ENCODE assay signal across 9 mouse cellular contexts in genomic region chr14:25452633-25453025, GRCm38 (mm10). TPM values are rescaled to one million over a fixed set of nuclear protein-coding genes. Genes with fewer than 3 reads are reported as not detected.
A peak's percentile ranks its signal among the peaks of the same experiment; 100 is the strongest.
DNase-seq lines count a peak whose midpoint lies in the region; ATAC-seq and TF ChIP-seq lines count a peak whose summit lies in the region.
"Had no signal": no experiment of that assay in that cellular context is flagged by ENCODE, and none has a peak within 500 bp of the region (broad histone marks: within the 10 kb centered on the region; RNA-seq: fewer than 3 reads in every experiment).

No protein-coding gene starts in this region.

- H3K27ac ChIP-seq in liver, adult 2 months (replicated peaks; ENCODE audit: insufficient read depth, low read depth, low read length) = peak overlapping the region; percentile 90
- H3K27ac ChIP-seq in liver, embryonic 11.5 days (ENCODE audit: low read depth, low read length) = no peak overlapping the region; the same call in 1 of the 2 replicates
- peak overlapping the region; percentile 94; the same call in 1 of the 2 replicates for H3K27ac ChIP-seq in kidney, adult 2 months (ENCODE audit: insufficient read depth, low read depth, low read length)

- TF ChIP-seq POLR2A in liver, adult 2 months (IDR thresholded peaks at IDR 0.05; ENCODE audit: extremely low read depth, insufficient read depth, low read length) = no peak
- TF ChIP-seq POLR2A in kidney, adult 2 months (IDR thresholded peaks at IDR 0.05; ENCODE audit: low read depth, low read length) = no peak

- no peaks in the 10 kb centered on the region for H3K27me3 ChIP-seq in liver, adult 2 months (ENCODE audit: control insufficient read depth, insufficient read depth, low read length)
- 0 out of 2 replicates have a peak, but pooled peaks cover 3% of the 10 kb centered on the region for H3K27me3 ChIP-seq in liver, embryonic 11.5 days (replicated peaks; ENCODE audit: control insufficient read depth, insufficient read depth, low read length)
- no peaks in the 10 kb centered on the region for H3K27me3 ChIP-seq in kidney, adult 2 months (replicated peaks; ENCODE audit: control insufficient read depth, insufficient read depth, low read length)

- H3K9me3 ChIP-seq in liver, embryonic 11.5 days (ENCODE audit: control insufficient read depth, low read length) = no peaks in the 10 kb centered on the region

- no peak for DNase-seq in liver, adult 2 months (ENCODE audit: extremely low read depth, low read depth, low spot score)
- DNase-seq in liver, embryonic 11.5 days (ENCODE audit: low spot score) = no peak
- DNase-seq in kidney, adult 2 months = peak; percentile 24
- DNase-seq in layer of hippocampus, adult 11-12 months (ENCODE audit: low spot score) = no peak
- no peak for DNase-seq in urinary bladder, postnatal 25 days (ENCODE audit: low spot score)
- DNase-seq: lung, postnatal 10 days; thymus, postnatal 25 days had no signal

- no peak for ATAC-seq in liver, embryonic 11.5 days (replicated peaks; ENCODE audit: low FRiP score)
- peak; percentile 21 for ATAC-seq in granulocyte monocyte progenitor cell, adult 5-6 weeks (replicated peaks; ENCODE audit: poor library complexity, severe bottlenecking)
- ATAC-seq in megakaryocyte progenitor cell, adult 5-6 weeks (replicated peaks; ENCODE audit: poor library complexity) = 0 out of 2 replicates have a peak, but pooled peaks have one; percentile 17

- no peak overlapping the region for H3K4me2 ChIP-seq in liver, embryonic 11.5 days

- peaks cover 16% of the 10 kb centered on the region for H3K4me1 ChIP-seq in liver, adult 2 months (ENCODE audit: control insufficient read depth, insufficient read depth, low read length)
- peaks cover 27% of the 10 kb centered on the region for H3K4me1 ChIP-seq in liver, embryonic 11.5 days (replicated peaks; ENCODE audit: control insufficient read depth, insufficient read depth, low read length)
- H3K4me1 ChIP-seq in kidney, adult 2 months (ENCODE audit: control insufficient read depth, insufficient read depth, low read length) = peaks cover 32% of the 10 kb centered on the region

- 29% methylated on average over 2 of the region's 2 CpGs for WGBS in liver, adult 2 months
- WGBS in liver, embryonic 11.5 days = 20% methylated on average over 2 of the region's 2 CpGs
- WGBS in kidney, adult 2 months = 32% methylated on average over 2 of the region's 2 CpGs

- H3K9ac ChIP-seq in liver, adult 2 months (ENCODE audit: low read depth, low read length) = peak overlapping the region; percentile 6; the same call in 1 of the 2 replicates
- H3K9ac ChIP-seq in liver, embryonic 11.5 days (ENCODE audit: low read depth, low read length) = no peak overlapping the region

- H3K79me2 ChIP-seq in liver, adult 2 months (ENCODE audit: control insufficient read depth, insufficient read depth, low read length) = no peaks in the 10 kb centered on the region

- no peak for TF ChIP-seq CTCF in liver, adult 2 months (IDR thresholded peaks at IDR 0.05; ENCODE audit: low read depth, low read length)
- no peak for TF ChIP-seq CTCF in kidney, adult 2 months (conservative IDR thresholded peaks at IDR 0.05; ENCODE audit: insufficient read depth, insufficient read length, low read depth, low read length)

- H3K36me3 ChIP-seq in liver, adult 2 months (ENCODE audit: control insufficient read depth, insufficient read depth, low read length) = no peaks in the 10 kb centered on the region
- H3K36me3 ChIP-seq in liver, embryonic 11.5 days (ENCODE audit: control insufficient read depth, insufficient read depth, low read length) = no peaks in the 10 kb centered on the region
- H3K36me3 ChIP-seq in kidney, adult 2 months (ENCODE audit: control insufficient read depth, insufficient read depth, low read length) = no peaks in the 10 kb centered on the region

- no peak overlapping the region for H3K4me3 ChIP-seq in liver, adult 2 months (ENCODE audit: insufficient read depth, low read depth, low read length)
- no peak overlapping the region for H3K4me3 ChIP-seq in liver, embryonic 11.5 days (ENCODE audit: low read depth, low read length)
- no peak overlapping the region for H3K4me3 ChIP-seq in kidney, adult 2 months (ENCODE audit: insufficient read depth, low read depth, low read length)

RNA-seq across cellular contexts. Expression of gene Zmiz1, which starts 6.4 kb away (rescaled TPM):
- total RNA-seq in liver, adult 2 months (2014; rRNA removed) = 5.3 and 10.1 TPM in 2 replicates
- 10.2 and 11.0 TPM in 2 replicates for polyA plus RNA-seq in liver, adult 2 months (2012; rRNA removed)
- polyA plus RNA-seq in liver, embryonic 11.5 days (2014; fragmentation: Nextera tagmentation; extraction: Ambion mirVana) = 27.5 and 31.0 TPM in 2 replicates
- 93.2 and 97.4 TPM in 2 replicates for total RNA-seq in granulocyte monocyte progenitor cell, adult 5-6 weeks (2014; fragmentation: Nextera tagmentation)
- 6.9 and 8.9 TPM in 2 replicates for total RNA-seq in granulocyte monocyte progenitor cell, adult 5-6 weeks (2017)
- 37.8 and 42.6 TPM in 2 replicates for polyA plus RNA-seq in kidney, adult 2 months (2012; rRNA removed)
- 70.0 and 79.1 TPM in 2 replicates for total RNA-seq in megakaryocyte progenitor cell, adult 5-6 weeks (2015)
- total RNA-seq in megakaryocyte progenitor cell, adult 5-6 weeks (2017) = 8.2 and 9.3 TPM in 2 replicates
